Mouse (Mus musculus): Measurements from ENCODE around the gene Etv6. TPM values are rescaled to one million over a fixed set of nuclear protein-coding genes. Genes with fewer than 3 reads are reported as not detected.

The Etv6 gene
- polyA plus RNA-seq, 1 experiment from 2014 or later = 6.8 TPM

GRCm38 (mm10) chr6:134189174-134189573 lies 153.7 kb downstream of the Etv6 start:
- ATAC-seq (replicated peaks) = 0 out of 2 replicates have a peak, but pooled peaks have one; percentile 2
- H3K9ac ChIP-seq (replicated peaks) = no peak overlapping the region
- no peaks in the 10 kb centered on the region for H3K27me3 ChIP-seq
- H3K9me3 ChIP-seq = no peaks in the 10 kb centered on the region
- no peak overlapping the region for H3K4me2 ChIP-seq (replicated peaks)
- H3K27ac ChIP-seq (replicated peaks) = peak overlapping the region; percentile 17; the same call in 1 of the 2 replicates
- H3K4me1 ChIP-seq = peaks cover 34% of the 10 kb centered on the region
- WGBS = 25% methylated on average over 5 of the region's 5 CpGs
- no peak overlapping the region for H3K4me3 ChIP-seq
- no peaks in the 10 kb centered on the region for H3K36me3 ChIP-seq

GRCm38 (mm10) chr6:134189575-134190132 lies 154.2 kb downstream of the Etv6 start:
- no peaks in the 10 kb centered on the region for H3K27me3 ChIP-seq
- peaks cover 34% of the 10 kb centered on the region for H3K4me1 ChIP-seq
- WGBS = 34% methylated on average over 7 of the region's 7 CpGs
- no peak overlapping the region for H3K4me2 ChIP-seq (replicated peaks)
- H3K27ac ChIP-seq (replicated peaks) = peak overlapping the region; percentile 17; the same call in 1 of the 2 replicates
- H3K9ac ChIP-seq (replicated peaks) = 0 out of 2 replicates have a peak overlapping the region, but pooled peaks have one; percentile 3
- no peak overlapping the region for H3K4me3 ChIP-seq
- ATAC-seq (replicated peaks) = peak; percentile 46; the same call in 1 of the 2 replicates
- H3K9me3 ChIP-seq = no peaks in the 10 kb centered on the region
- H3K36me3 ChIP-seq = no peaks in the 10 kb centered on the region

- H3K4me2 ChIP-seq (replicated peaks) = no peak overlapping the region
- no peak overlapping the region for H3K9ac ChIP-seq (replicated peaks)
- 56% methylated on average over 7 of the region's 7 CpGs for WGBS
- H3K4me3 ChIP-seq = no peak overlapping the region
- no peaks in the 10 kb centered on the region for H3K27me3 ChIP-seq
- no peaks in the 10 kb centered on the region for H3K36me3 ChIP-seq
- no peak for ATAC-seq (replicated peaks)
- peak overlapping the region; percentile 9; the same call in 1 of the 2 replicates for H3K27ac ChIP-seq (replicated peaks)
- no peaks in the 10 kb centered on the region for H3K9me3 ChIP-seq
- H3K4me1 ChIP-seq = peaks cover 34% of the 10 kb centered on the region
Measured at GRCm38 (mm10) chr6:134190597-134191278, 155.2 kb downstream of the Etv6 start.

GRCm38 (mm10) chr6:134192710-134193109 lies 157.2 kb downstream of the Etv6 start:
- Histone ChIP-seq H3K4me2 (replicated peaks) (no peak overlapping the region), H3K36me3 (no peaks in the 10 kb centered on the region), H3K27me3 (no peaks in the 10 kb centered on the region), H3K27ac (replicated peaks) (no peak overlapping the region), H3K4me3 (no peak overlapping the region), H3K9me3 (no peaks in the 10 kb centered on the region), H3K9ac (replicated peaks) (no peak overlapping the region), H3K4me1 (peaks cover 31% of the 10 kb centered on the region)
- no peak for ATAC-seq (replicated peaks)

GRCm38 (mm10) chr6:134199895-134200294 lies 164.4 kb downstream of the Etv6 start:
- WGBS = 97% methylated on average over 1 of the region's 1 CpGs
- Histone ChIP-seq H3K4me1 (no peaks in the 10 kb centered on the region), H3K9ac (replicated peaks) (no peak overlapping the region), H3K27ac (replicated peaks) (no peak overlapping the region), H3K27me3 (no peaks in the 10 kb centered on the region), H3K36me3 (no peaks in the 10 kb centered on the region), H3K4me2 (replicated peaks) (no peak overlapping the region), H3K4me3 (no peak overlapping the region), H3K9me3 (no peaks in the 10 kb centered on the region)
- no peak for ATAC-seq (replicated peaks)

- Histone ChIP-seq H3K27me3 (no peaks in the 10 kb centered on the region), H3K4me1 (no peaks in the 10 kb centered on the region), H3K27ac (replicated peaks) (no peak overlapping the region), H3K4me3 (no peak overlapping the region), H3K9ac (replicated peaks) (no peak overlapping the region), H3K36me3 (no peaks in the 10 kb centered on the region), H3K9me3 (no peaks in the 10 kb centered on the region), H3K4me2 (replicated peaks) (no peak overlapping the region)
- WGBS = 84% methylated on average over 10 of the region's 10 CpGs
- no peak for ATAC-seq (replicated peaks)
Measured at GRCm38 (mm10) chr6:134200577-134200976, 165.1 kb downstream of the Etv6 start.

- H3K4me3 ChIP-seq = no peak overlapping the region
- ATAC-seq (replicated peaks) = no peak
- H3K4me1 ChIP-seq = peaks cover 11% of the 10 kb centered on the region
- no peaks in the 10 kb centered on the region for H3K36me3 ChIP-seq
- no peak overlapping the region for H3K4me2 ChIP-seq (replicated peaks)
- H3K27ac ChIP-seq (replicated peaks) = no peak overlapping the region
- H3K27me3 ChIP-seq = no peaks in the 10 kb centered on the region
- 94% methylated on average over 5 of the region's 5 CpGs for whole genome bisulfite sequencing
- no peaks in the 10 kb centered on the region for H3K9me3 ChIP-seq
- no peak overlapping the region for H3K9ac ChIP-seq (replicated peaks)
Measured at GRCm38 (mm10) chr6:134202176-134202575, 166.7 kb downstream of the Etv6 start.

- no peaks in the 10 kb centered on the region for H3K27me3 ChIP-seq
- H3K9ac ChIP-seq (replicated peaks) = no peak overlapping the region
- H3K4me2 ChIP-seq (replicated peaks) = no peak overlapping the region
- ATAC-seq (replicated peaks) = no peak
- H3K27ac ChIP-seq (replicated peaks) = no peak overlapping the region
- H3K9me3 ChIP-seq = no peaks in the 10 kb centered on the region
- peaks cover 35% of the 10 kb centered on the region for H3K4me1 ChIP-seq
- H3K4me3 ChIP-seq = no peak overlapping the region
- WGBS = 97% methylated on average over 10 of the region's 11 CpGs
- no peaks in the 10 kb centered on the region for H3K36me3 ChIP-seq
Measured at GRCm38 (mm10) chr6:134205163-134205562, 169.7 kb downstream of the Etv6 start.

- H3K4me3 ChIP-seq = no peak overlapping the region
- no peaks in the 10 kb centered on the region for H3K9me3 ChIP-seq
- no peaks in the 10 kb centered on the region for H3K27me3 ChIP-seq
- WGBS = 91% methylated on average over 5 of the region's 5 CpGs
- H3K4me2 ChIP-seq (replicated peaks) = no peak overlapping the region
- no peak overlapping the region for H3K27ac ChIP-seq (replicated peaks)
- H3K4me1 ChIP-seq = peaks cover 35% of the 10 kb centered on the region
- no peaks in the 10 kb centered on the region for H3K36me3 ChIP-seq
- no peak overlapping the region for H3K9ac ChIP-seq (replicated peaks)
- ATAC-seq (replicated peaks) = no peak
Measured at GRCm38 (mm10) chr6:134205726-134206125, 170.2 kb downstream of the Etv6 start.

- H3K9me3 ChIP-seq = no peaks in the 10 kb centered on the region
- peak overlapping the region; percentile 91; the same call in 1 of the 2 replicates for H3K27ac ChIP-seq (replicated peaks)
- H3K4me1 ChIP-seq = peaks cover 35% of the 10 kb centered on the region
- no peak overlapping the region for H3K4me2 ChIP-seq (replicated peaks)
- no peak for ATAC-seq (replicated peaks)
- H3K4me3 ChIP-seq = no peak overlapping the region
- H3K9ac ChIP-seq (replicated peaks) = no peak overlapping the region
- H3K36me3 ChIP-seq = no peaks in the 10 kb centered on the region
- no peaks in the 10 kb centered on the region for H3K27me3 ChIP-seq
- WGBS = 95% methylated on average over 5 of the region's 5 CpGs
Measured at GRCm38 (mm10) chr6:134206251-134206650, 170.8 kb downstream of the Etv6 start.

GRCm38 (mm10) chr6:134207391-134208179 lies 172.1 kb downstream of the Etv6 start:
- peak overlapping the region; percentile 17 for H3K4me3 ChIP-seq
- no peaks in the 10 kb centered on the region for H3K36me3 ChIP-seq
- 32% methylated on average over 19 of the region's 19 CpGs for WGBS

More at GRCm38 (mm10) chr6:134207391-134208179, 172.1 kb downstream of the Etv6 start:
- peak overlapping the region; percentile 42 for H3K4me2 ChIP-seq (replicated peaks)
- no peaks in the 10 kb centered on the region for H3K27me3 ChIP-seq
- peak overlapping the region; percentile 91 for H3K27ac ChIP-seq (replicated peaks)
- H3K9me3 ChIP-seq = no peaks in the 10 kb centered on the region
- ATAC-seq (replicated peaks) = peak; percentile 95
- H3K4me1 ChIP-seq = peaks cover 35% of the 10 kb centered on the region
- peak overlapping the region; percentile 22; the same call in 1 of the 2 replicates for H3K9ac ChIP-seq (replicated peaks)

All from forebrain, embryonic 15.5 days (tissue).